Mouse (Mus musculus) stomach, embryonic 15.5 days (tissue): ENCODE results near the gene Samhd1. TPM values are rescaled to one million over a fixed set of nuclear protein-coding genes. Genes with fewer than 3 reads are reported as not detected.

Experiments
- ATAC-seq: fragments of 200-750 bp; cut with Nextera tagmentation; 2 replicates; pipeline ENCODE4 v1.8.0; 2017; ENCODE audit warnings: low read depth, moderate number of reproducible peaks, moderate TSS enrichment; ENCODE audit not compliant: insufficient read depth, low FRiP score
- H3K27ac ChIP-seq: fragments of 300-500 bp; sonication (generic); 2 replicates; pipeline ENCODE4 v1.5.1; 2015; ENCODE audit warnings: mild to moderate bottlenecking, inconsistent platforms
- H3K27me3 ChIP-seq: fragments of 300-500 bp; sonication (generic); replicated peaks from 2 replicates; pipeline ENCODE4 v1.6.1; 2015; ENCODE audit warnings: inconsistent platforms
- H3K36me3 ChIP-seq: fragments of 300-500 bp; sonication (generic); 2 replicates; pipeline ENCODE4 v1.6.1; 2015; ENCODE audit warnings: inconsistent platforms
- H3K4me1 ChIP-seq: fragments of 300-500 bp; sonication (generic); 2 replicates; pipeline ENCODE4 v1.6.1; 2015; ENCODE audit warnings: inconsistent platforms
- H3K4me2 ChIP-seq: fragments of 300-500 bp; sonication (generic); 2 replicates; pipeline ENCODE4 v1.6.1; 2015; ENCODE audit warnings: mild to moderate bottlenecking, inconsistent platforms
- H3K4me3 ChIP-seq: fragments of 300-500 bp; sonication (generic); replicated peaks from 2 replicates; pipeline ENCODE4 v1.5.1; 2015; ENCODE audit warnings: inconsistent platforms
- H3K9ac ChIP-seq: fragments of 300-500 bp; sonication (generic); 2 replicates; pipeline ENCODE4 v1.6.1; 2015; ENCODE audit warnings: inconsistent platforms
- H3K9me3 ChIP-seq: fragments of 300-500 bp; sonication (generic); 2 replicates; pipeline ENCODE4 v1.6.1; 2016; ENCODE audit warnings: inconsistent platforms
- WGBS: fragments of 180-500 bp; shearing (Covaris S2); methylation state at CpG from one replicate; pipeline ENCODE4 v1.1.7; 2015; 5-methylcytosine and 5-hydroxymethylcytosine counted together
- polyA plus RNA-seq: library from polyadenylated mRNA; unstranded; fragments of >200 nt; fragmentation: Nextera tagmentation; extraction: Ambion mirVana; gene quantifications from 2 replicates; pipeline ENCODE4 v1.2.1, GENCODE M21; 2015

Samhd1 gene
- polyA plus RNA-seq, 1 experiment from 2014 or later = 27.1 TPM

- ATAC-seq = no peak
- no peak overlapping the region for H3K27ac ChIP-seq
- no peaks in the 10 kb centered on the region for H3K36me3 ChIP-seq
- no peaks in the 10 kb centered on the region for H3K27me3 ChIP-seq
- no peak overlapping the region for H3K4me2 ChIP-seq
- no peaks in the 10 kb centered on the region for H3K9me3 ChIP-seq
- H3K9ac ChIP-seq = no peak overlapping the region
- H3K4me3 ChIP-seq = no peak overlapping the region
- peaks cover 9% of the 10 kb centered on the region for H3K4me1 ChIP-seq
- 75% methylated on average over 14 of the region's 14 CpGs for WGBS
Measured at GRCm38 (mm10) chr2:157087536-157088317, 47.3 kb downstream of the Samhd1 start.

DNA sequence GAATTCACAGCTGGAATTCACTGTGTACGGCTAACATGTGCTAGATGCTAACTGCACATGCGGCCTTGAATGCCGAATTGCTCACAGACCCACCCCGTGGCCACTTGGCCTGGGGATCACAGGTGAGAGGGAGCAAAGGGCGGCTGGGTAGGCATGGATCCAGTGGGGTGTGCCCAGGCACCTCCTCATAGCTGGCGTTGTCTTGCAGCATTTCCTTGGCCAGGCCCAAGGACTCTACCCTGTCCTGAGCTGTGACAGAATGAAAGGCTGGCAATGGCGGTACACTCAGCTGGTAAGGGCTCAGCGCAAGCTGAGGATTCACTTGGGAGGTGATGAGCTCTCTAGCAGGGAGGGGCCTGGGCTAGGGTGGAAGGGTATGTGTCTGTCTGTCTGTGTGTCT, 48.3 kb downstream of the Samhd1 start, which contains the start of gene Tldc2:
Tldc2 (plus strand) TSS at position 260 of the 400 bp plus-strand sequence.
- no peak within 1 kb of the TSS for H3K27ac ChIP-seq
- 84% methylated on average over 8 of the region's 8 CpGs for WGBS
- no peak within 1 kb of the TSS for H3K4me2 ChIP-seq
- no peak within 1 kb of the TSS for H3K4me3 ChIP-seq
- H3K4me1 ChIP-seq = peaks cover 2% of the 10 kb centered on the region; the same call in 1 of the 2 replicates
- no peak within 1 kb of the TSS for H3K9ac ChIP-seq
- H3K36me3 ChIP-seq = no peaks in the 10 kb centered on the region
- no peaks in the 10 kb centered on the region for H3K9me3 ChIP-seq
- no peaks in the 10 kb centered on the region for H3K27me3 ChIP-seq
- no peak for ATAC-seq

DNA sequence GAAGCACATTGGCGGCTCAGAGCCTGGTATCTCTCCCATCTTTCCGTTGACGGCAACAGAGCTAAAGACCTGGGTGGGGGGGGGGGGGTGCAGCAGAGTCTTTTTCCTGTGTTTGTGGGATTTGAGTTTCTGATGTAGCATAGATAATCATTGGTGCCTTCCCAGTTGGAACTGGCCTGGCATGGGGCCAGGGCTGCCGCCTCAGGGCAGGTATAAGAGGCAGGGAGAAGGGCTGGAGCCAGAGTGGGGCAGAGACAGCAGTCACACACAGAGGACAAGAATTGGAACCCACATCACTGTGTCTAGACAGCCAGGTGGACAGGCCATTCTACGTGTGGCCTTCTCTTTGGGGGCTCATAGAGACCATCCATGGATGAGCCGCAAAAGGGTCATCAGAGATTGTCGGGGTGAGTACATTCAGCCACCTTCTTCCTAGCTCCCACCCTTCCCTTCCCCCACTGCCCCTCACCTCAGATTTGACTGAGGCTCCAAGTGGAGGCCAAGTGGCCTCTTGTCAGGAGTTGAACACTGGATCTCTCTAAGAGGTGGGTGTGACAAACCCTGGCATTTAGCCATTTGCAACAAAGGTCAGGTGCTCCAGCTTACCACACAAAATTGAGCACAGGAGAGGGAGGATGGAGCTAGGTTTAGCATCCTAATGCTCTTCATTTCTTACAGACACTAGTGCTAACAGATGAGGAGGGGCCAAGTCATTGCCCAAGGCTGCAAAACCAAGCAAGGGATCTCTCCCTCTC, 50.1 kb downstream of the Samhd1 start:
- WGBS = 88% methylated on average over 7 of the region's 7 CpGs

DNA sequence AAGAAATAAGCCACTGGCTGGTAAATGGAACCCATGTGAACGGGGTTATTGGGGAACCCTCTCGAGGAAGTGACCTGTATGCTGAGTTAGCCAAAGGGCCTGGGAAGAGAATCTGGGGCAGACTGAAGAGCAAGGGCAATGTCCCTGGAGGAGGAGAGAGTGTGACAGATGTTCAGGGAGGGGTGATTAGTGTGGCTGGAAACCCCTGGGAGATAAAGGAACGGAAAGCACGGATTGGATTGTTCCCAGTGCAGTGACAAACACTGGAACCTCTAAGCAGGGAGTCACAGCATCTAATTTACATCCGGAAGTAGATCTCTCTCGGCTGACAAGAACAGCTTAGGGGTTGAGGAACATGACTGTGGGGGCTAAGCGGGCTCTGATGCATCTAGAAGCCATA, 53.1 kb downstream of the Samhd1 start:
- H3K9ac ChIP-seq = no peak overlapping the region
- no peak overlapping the region for H3K4me3 ChIP-seq
- H3K9me3 ChIP-seq = no peaks in the 10 kb centered on the region
- ATAC-seq = no peak
- no peak overlapping the region for H3K4me2 ChIP-seq
- peaks cover 14% of the 10 kb centered on the region for H3K4me1 ChIP-seq
- H3K36me3 ChIP-seq = no peaks in the 10 kb centered on the region
- H3K27me3 ChIP-seq = no peaks in the 10 kb centered on the region
- 33% methylated on average over 7 of the region's 7 CpGs for WGBS
- no peak overlapping the region for H3K27ac ChIP-seq

More for the DNA sequence above, 50.1 kb downstream of the Samhd1 start:
- ATAC-seq = no peak
- Histone ChIP-seq H3K36me3 (no peaks in the 10 kb centered on the region), H3K9me3 (no peaks in the 10 kb centered on the region), H3K4me2 (no peak overlapping the region), H3K4me3 (no peak overlapping the region), H3K27ac (no peak overlapping the region), H3K27me3 (no peaks in the 10 kb centered on the region), H3K9ac (no peak overlapping the region), H3K4me1 (no peaks in the 10 kb centered on the region)

GRCm38 (mm10) chr2:157081331-157081730, 53.7 kb downstream of the Samhd1 start:
- H3K4me2 ChIP-seq = no peak overlapping the region
- H3K27ac ChIP-seq = no peak overlapping the region
- H3K27me3 ChIP-seq = no peaks in the 10 kb centered on the region
- H3K4me3 ChIP-seq = no peak overlapping the region
- H3K9me3 ChIP-seq = no peaks in the 10 kb centered on the region
- no peak for ATAC-seq
- H3K4me1 ChIP-seq = peaks cover 20% of the 10 kb centered on the region
- 92% methylated on average over 8 of the region's 8 CpGs for WGBS
- H3K36me3 ChIP-seq = no peaks in the 10 kb centered on the region
- no peak overlapping the region for H3K9ac ChIP-seq

DNA sequence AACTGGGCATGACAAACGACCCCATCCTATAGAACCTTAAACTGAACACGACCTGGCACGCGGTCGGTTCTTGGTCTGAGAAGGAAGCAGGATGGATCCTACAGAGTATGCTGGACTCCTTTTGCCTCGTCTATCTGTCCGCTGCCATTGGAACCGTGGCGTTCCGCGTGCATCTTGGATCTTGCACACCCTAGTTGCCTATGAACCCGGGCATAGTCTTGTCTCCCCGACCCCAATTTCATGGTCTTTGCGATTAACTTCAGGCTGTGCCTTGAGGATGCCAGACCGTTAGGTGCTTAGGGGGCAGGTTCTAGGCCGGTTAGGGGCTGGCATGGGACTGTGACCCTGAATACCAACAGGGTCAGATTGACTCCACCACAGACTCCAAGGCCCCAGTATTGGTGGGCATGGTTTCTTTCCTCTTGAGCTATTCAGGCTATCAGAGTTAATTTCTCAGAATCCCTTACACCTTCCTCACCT, 55.3 kb downstream of the Samhd1 start:
- H3K9me3 ChIP-seq = no peaks in the 10 kb centered on the region
- WGBS = 13% methylated on average over 16 of the region's 16 CpGs
- H3K27me3 ChIP-seq = no peaks in the 10 kb centered on the region
- peak overlapping the region; percentile 86; the same call in 1 of the 2 replicates for H3K9ac ChIP-seq
- peak overlapping the region; percentile 79 for H3K4me2 ChIP-seq
- peak overlapping the region; percentile 97 for H3K27ac ChIP-seq
- ATAC-seq = no peak
- peak overlapping the region; percentile 85 for H3K4me3 ChIP-seq
- H3K4me1 ChIP-seq = peaks cover 34% of the 10 kb centered on the region
- H3K36me3 ChIP-seq = no peaks in the 10 kb centered on the region

DNA sequence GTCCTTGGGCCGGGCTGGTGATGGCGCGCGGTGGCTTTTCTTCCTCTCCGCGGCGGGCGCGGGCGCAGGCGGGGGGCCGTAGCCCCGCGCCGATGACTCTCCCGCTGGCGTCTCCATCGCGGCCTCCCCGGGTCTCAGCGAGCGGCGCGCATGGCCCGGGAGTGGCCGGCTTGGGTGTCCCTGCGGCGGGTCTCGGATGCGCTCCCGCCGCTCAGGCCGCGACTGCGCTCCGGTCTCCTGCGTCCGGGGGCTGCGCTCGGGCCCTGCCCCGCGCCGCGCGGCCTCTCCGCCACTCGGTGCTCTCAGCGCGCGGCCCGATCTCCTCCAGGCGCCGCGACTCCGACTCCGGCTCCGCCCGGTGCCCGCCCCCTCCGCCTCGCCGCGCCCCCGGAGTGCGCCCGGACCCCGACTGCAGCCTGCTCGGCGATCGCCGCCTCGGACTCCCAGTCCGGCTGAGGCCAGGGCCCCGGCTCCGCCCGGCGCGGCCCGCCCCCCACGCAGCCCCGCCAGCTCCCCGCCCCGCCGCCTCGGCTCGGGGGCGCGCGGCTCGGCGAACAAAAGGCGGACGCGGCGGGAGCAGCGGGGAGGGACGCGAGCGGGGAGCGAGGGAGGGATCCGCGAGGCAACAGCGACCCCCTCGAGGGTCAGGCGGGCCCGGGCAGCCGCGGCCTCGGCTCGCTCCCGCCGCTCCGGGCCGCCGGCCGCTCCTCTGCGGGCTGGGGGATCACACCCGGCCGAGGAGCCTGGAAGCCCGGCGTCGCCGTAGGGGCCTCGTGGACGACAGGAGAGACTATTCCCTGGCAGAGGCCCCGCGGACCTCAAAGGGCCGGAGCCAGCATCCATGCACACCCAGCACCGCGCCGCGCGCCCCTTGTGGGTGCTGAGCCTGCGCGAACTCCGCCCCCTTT, 56.0 kb downstream of the Samhd1 start, which contains the start of gene Soga1:
Soga1 (minus strand) TSS at position 462 of the 908 bp plus-strand sequence.
- Histone ChIP-seq H3K4me2 (peak within 1 kb of the TSS; percentile 79), H3K36me3 (no peaks in the 10 kb centered on the region), H3K27ac (peak within 1 kb of the TSS; percentile 97), H3K4me3 (peak within 1 kb of the TSS; percentile 85), H3K9ac (peak within 1 kb of the TSS; percentile 86), H3K27me3 (no peaks in the 10 kb centered on the region), H3K9me3 (no peaks in the 10 kb centered on the region), H3K4me1 (peaks cover 41% of the 10 kb centered on the region)
- under 1% methylated on average over 112 of the region's 136 CpGs for WGBS
- peak; percentile 85 for ATAC-seq

GRCm38 (mm10) chr2:157078059-157078792, 56.8 kb downstream of the Samhd1 start:
- H3K36me3 ChIP-seq = no peaks in the 10 kb centered on the region
- H3K27ac ChIP-seq = peak overlapping the region; percentile 97
- H3K4me3 ChIP-seq = peak overlapping the region; percentile 85
- no peaks in the 10 kb centered on the region for H3K27me3 ChIP-seq
- peaks cover 50% of the 10 kb centered on the region for H3K4me1 ChIP-seq
- peak overlapping the region; percentile 79 for H3K4me2 ChIP-seq
- WGBS = under 1% methylated on average over 59 of the region's 79 CpGs
- 0 out of 2 replicates have a peak, but pooled peaks have one; percentile 2 for ATAC-seq
- no peaks in the 10 kb centered on the region for H3K9me3 ChIP-seq
- H3K9ac ChIP-seq = peak overlapping the region; percentile 86

DNA sequence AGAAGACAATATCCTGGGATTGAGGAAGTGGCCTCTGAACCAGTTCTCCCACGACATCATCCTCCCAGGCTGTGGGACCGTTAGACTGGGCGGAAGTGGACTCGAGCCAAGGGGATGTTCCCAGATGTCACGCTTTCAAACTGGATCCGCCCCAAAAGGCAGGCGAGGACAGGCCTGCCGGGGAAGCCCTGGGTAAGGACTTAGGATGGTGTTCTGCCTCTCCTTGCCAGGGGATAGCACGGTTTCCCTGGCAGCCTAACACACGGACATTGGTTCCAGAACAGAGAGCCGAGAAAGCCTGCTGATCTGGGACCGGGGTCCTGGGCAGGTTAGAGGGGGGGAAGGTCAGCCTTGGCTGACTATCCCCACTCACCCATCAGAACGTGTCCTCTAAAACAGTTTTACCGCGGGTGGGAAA, 57.4 kb downstream of the Samhd1 start:
- Histone ChIP-seq H3K4me2 (peak overlapping the region; percentile 79), H3K27ac (peak overlapping the region; percentile 97), H3K9ac (peak overlapping the region; percentile 86), H3K4me1 (peaks cover 55% of the 10 kb centered on the region), H3K27me3 (no peaks in the 10 kb centered on the region), H3K4me3 (peak overlapping the region; percentile 85), H3K36me3 (no peaks in the 10 kb centered on the region), H3K9me3 (no peaks in the 10 kb centered on the region)
- peak; percentile 12; the same call in 1 of the 2 replicates for ATAC-seq
- WGBS = 3% methylated on average over 15 of the region's 15 CpGs

DNA sequence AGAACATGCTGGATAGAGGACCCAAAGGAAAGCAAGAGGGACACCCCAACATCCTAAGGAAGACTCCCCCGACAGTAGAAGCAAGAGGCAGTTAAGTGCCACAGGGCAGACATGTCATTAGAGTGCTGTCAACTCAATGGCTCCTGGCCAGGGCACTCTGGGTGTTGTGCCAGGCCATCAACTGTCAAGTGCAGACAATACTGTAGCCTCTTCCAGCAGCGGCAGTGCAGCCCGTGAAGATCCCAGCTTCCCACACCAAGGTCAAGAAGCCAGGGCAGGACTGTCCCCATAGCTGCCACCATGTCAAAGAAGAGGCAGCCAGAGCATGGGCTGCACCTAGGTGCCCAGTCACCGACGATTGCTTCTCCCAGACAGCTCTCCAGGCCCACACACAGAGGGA, 57.9 kb downstream of the Samhd1 start:
- H3K27ac ChIP-seq = peak overlapping the region; percentile 97
- peak overlapping the region; percentile 25; the same call in 1 of the 2 replicates for H3K9ac ChIP-seq
- H3K4me1 ChIP-seq = peaks cover 60% of the 10 kb centered on the region
- 22% methylated on average over 5 of the region's 5 CpGs for WGBS
- H3K4me2 ChIP-seq = peak overlapping the region; percentile 79
- no peaks in the 10 kb centered on the region for H3K36me3 ChIP-seq
- H3K9me3 ChIP-seq = no peaks in the 10 kb centered on the region
- H3K27me3 ChIP-seq = no peaks in the 10 kb centered on the region
- H3K4me3 ChIP-seq = peak overlapping the region; percentile 85
- no peak for ATAC-seq
